Mouse (Mus musculus): Measurements from ENCODE around the gene Nsun2. TPM values are rescaled to one million over a fixed set of nuclear protein-coding genes. Genes with fewer than 3 reads are reported as not detected.

Nsun2 gene
- polyA plus RNA-seq, 1 experiment = 63.7 TPM

DNA sequence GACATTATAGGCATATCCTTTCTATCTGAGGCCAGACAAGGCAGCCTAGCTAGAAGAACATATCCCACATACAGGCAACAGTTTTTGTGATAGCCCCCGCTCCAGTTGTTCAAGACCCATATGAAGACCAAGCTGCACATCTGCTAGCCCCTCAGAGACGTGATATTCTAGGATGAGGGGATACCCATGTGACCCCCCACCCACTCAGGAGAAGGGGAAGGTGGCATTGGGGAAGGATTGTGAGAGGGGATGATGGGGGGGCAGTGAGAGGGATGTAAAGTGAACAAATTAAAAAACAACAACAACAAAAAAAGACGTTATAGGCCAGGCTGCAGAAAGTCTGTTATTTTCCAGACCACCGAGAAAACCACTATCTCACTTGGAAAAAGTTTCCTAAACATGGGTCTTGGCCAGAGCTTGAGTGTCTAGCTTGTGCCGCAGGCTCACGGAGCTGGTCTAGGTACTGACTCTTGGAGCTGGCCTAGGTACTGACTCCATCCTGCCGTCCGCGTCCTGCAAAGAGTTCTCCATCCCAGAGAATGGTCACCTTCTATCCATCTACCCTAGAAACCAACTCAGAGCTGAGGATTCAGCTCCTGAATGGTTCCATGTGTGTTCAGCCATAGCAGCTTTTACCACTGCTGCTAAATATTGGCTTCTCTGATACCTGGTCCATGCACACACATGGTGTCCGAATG is 140.5 kb downstream of the Nsun2 start:
- TF ChIP-seq POLR2A (IDR thresholded peaks at IDR 0.05; ENCODE audit: extremely low read depth, insufficient read depth, low read length) = no peak
- no peak for TF ChIP-seq CTCF (IDR thresholded peaks at IDR 0.05; ENCODE audit: extremely low read depth, insufficient read depth, low read length)
- Histone ChIP-seq H3K27ac (ENCODE audit: insufficient read depth, low read length) (no peak overlapping the region), H3K4me3 (ENCODE audit: insufficient read depth, low read length) (no peak overlapping the region), H3K4me1 (ENCODE audit: control insufficient read depth, insufficient read depth, low read length) (no peaks in the 10 kb centered on the region)

Other genes starting within 250 kb of the Nsun2 start
- gene Tent4a, start 871 bp downstream of the Nsun2 start, polyA plus RNA-seq (2012; rRNA removed) = 25.4 and 26.3 TPM in 2 replicates
- 14.1 and 14.7 TPM in 2 replicates for gene Srd5a1, start 77.7 kb downstream of the Nsun2 start, polyA plus RNA-seq (2012; rRNA removed)
- 151 TPM in 2 replicates for gene Ube2ql1, start 206.1 kb downstream of the Nsun2 start, polyA plus RNA-seq (2012; rRNA removed)

Data from cortical plate, adult 2 months (tissue).